15 mouse cellular contexts compared by ENCODE assay signal in genomic region chr10:128400338-128400737, GRCm38 (mm10). TPM values are rescaled to one million over a fixed set of nuclear protein-coding genes. Genes with fewer than 3 reads are reported as not detected.
DNase-seq lines count a peak whose midpoint lies in the region; ATAC-seq and TF ChIP-seq lines count a peak whose summit lies in the region.
"Had no signal": no experiment of that assay in that cellular context is flagged by ENCODE, and none has a peak within 500 bp of the region (broad histone marks: within the 10 kb centered on the region; RNA-seq: fewer than 3 reads in every experiment).

No protein-coding gene starts in this region.

- TF ChIP-seq CTCF in kidney, postnatal 0 days (IDR thresholded peaks at IDR 0.05; ENCODE audit: low read depth) = 0 out of 2 replicates have a peak, but pooled peaks have one; percentile 10

- peaks cover 18% of the 10 kb centered on the region for H3K36me3 ChIP-seq in heart, embryonic 12.5 days
- H3K36me3 ChIP-seq in embryonic facial prominence, embryonic 13.5 days = peaks cover 24% of the 10 kb centered on the region
- no peaks in the 10 kb centered on the region for H3K36me3 ChIP-seq in kidney, postnatal 0 days (ENCODE audit: insufficient read depth, low read length)
- 0 out of 2 replicates have a peak, but pooled peaks cover 3% of the 10 kb centered on the region for H3K36me3 ChIP-seq in liver, embryonic 15.5 days (replicated peaks)
- H3K36me3 ChIP-seq in forebrain, embryonic 16.5 days (ENCODE audit: control insufficient read depth, insufficient read depth) = no peaks in the 10 kb centered on the region
- no peaks in the 10 kb centered on the region for H3K36me3 ChIP-seq in heart, embryonic 11.5 days (ENCODE audit: control insufficient read depth, insufficient read depth, low read length)

- no peaks in the 10 kb centered on the region for H3K27me3 ChIP-seq in heart, embryonic 12.5 days (replicated peaks)
- no peaks in the 10 kb centered on the region for H3K27me3 ChIP-seq in embryonic facial prominence, embryonic 13.5 days
- no peaks in the 10 kb centered on the region for H3K27me3 ChIP-seq in kidney, postnatal 0 days (ENCODE audit: insufficient read depth, low read length)
- H3K27me3 ChIP-seq in liver, embryonic 15.5 days = no peaks in the 10 kb centered on the region
- H3K27me3 ChIP-seq in forebrain, embryonic 16.5 days (replicated peaks; ENCODE audit: control insufficient read depth, insufficient read depth, low read length) = no peaks in the 10 kb centered on the region
- no peaks in the 10 kb centered on the region for H3K27me3 ChIP-seq in heart, embryonic 11.5 days (ENCODE audit: control insufficient read depth, insufficient read depth, low read length)
- H3K27me3 ChIP-seq: midbrain, embryonic 15.5 days had no signal

- H3K27ac ChIP-seq in heart, embryonic 12.5 days (ENCODE audit: poor library complexity, severe bottlenecking) = no peak overlapping the region
- H3K27ac ChIP-seq in embryonic facial prominence, embryonic 13.5 days = no peak overlapping the region
- 0 out of 2 replicates have a peak overlapping the region, but pooled peaks have one; percentile 1 for H3K27ac ChIP-seq in kidney, postnatal 0 days
- no peak overlapping the region for H3K27ac ChIP-seq in liver, embryonic 15.5 days (replicated peaks)
- H3K27ac ChIP-seq in forebrain, embryonic 16.5 days (ENCODE audit: low read length) = no peak overlapping the region
- H3K27ac ChIP-seq in heart, embryonic 11.5 days (ENCODE audit: low read depth, low read length) = no peak overlapping the region
- H3K27ac ChIP-seq: layer of hippocampus, adult 2 months; midbrain, embryonic 15.5 days had no signal

- no peak overlapping the region for H3K4me2 ChIP-seq in heart, embryonic 12.5 days
- H3K4me2 ChIP-seq in embryonic facial prominence, embryonic 13.5 days = no peak overlapping the region
- peak overlapping the region; percentile 19; the same call in 1 of the 2 replicates for H3K4me2 ChIP-seq in kidney, postnatal 0 days (ENCODE audit: low read length)
- H3K4me2 ChIP-seq in liver, embryonic 15.5 days = peak overlapping the region; percentile 47
- no peak overlapping the region for H3K4me2 ChIP-seq in forebrain, embryonic 16.5 days (ENCODE audit: low read length)
- no peak overlapping the region for H3K4me2 ChIP-seq in heart, embryonic 11.5 days
- H3K4me2 ChIP-seq: midbrain, embryonic 15.5 days had no signal

- H3K4me1 ChIP-seq in heart, embryonic 12.5 days (replicated peaks) = 0 out of 2 replicates have a peak, but pooled peaks cover 3% of the 10 kb centered on the region
- 0 out of 2 replicates have a peak, but pooled peaks cover 11% of the 10 kb centered on the region for H3K4me1 ChIP-seq in embryonic facial prominence, embryonic 13.5 days
- H3K4me1 ChIP-seq in kidney, postnatal 0 days (replicated peaks; ENCODE audit: insufficient read depth, low read length) = no peaks in the 10 kb centered on the region; the same call in 1 of the 2 replicates
- H3K4me1 ChIP-seq in liver, embryonic 15.5 days (replicated peaks) = peaks cover 25% of the 10 kb centered on the region
- H3K4me1 ChIP-seq in forebrain, embryonic 16.5 days (replicated peaks; ENCODE audit: control insufficient read depth, insufficient read depth, low read length) = no peaks in the 10 kb centered on the region
- H3K4me1 ChIP-seq in heart, embryonic 11.5 days (ENCODE audit: control insufficient read depth, insufficient read depth, low read length) = no peaks in the 10 kb centered on the region
- H3K4me1 ChIP-seq: midbrain, embryonic 15.5 days had no signal

- no peaks in the 10 kb centered on the region for H3K9me3 ChIP-seq in heart, embryonic 12.5 days (replicated peaks)
- no peaks in the 10 kb centered on the region for H3K9me3 ChIP-seq in embryonic facial prominence, embryonic 13.5 days
- H3K9me3 ChIP-seq in kidney, postnatal 0 days (replicated peaks; ENCODE audit: low read length) = no peaks in the 10 kb centered on the region
- no peaks in the 10 kb centered on the region for H3K9me3 ChIP-seq in liver, embryonic 15.5 days (replicated peaks)
- H3K9me3 ChIP-seq in forebrain, embryonic 16.5 days (ENCODE audit: control insufficient read depth, low read length) = no peaks in the 10 kb centered on the region
- H3K9me3 ChIP-seq in heart, embryonic 11.5 days (replicated peaks; ENCODE audit: control insufficient read depth, low read length) = no peaks in the 10 kb centered on the region
- H3K9me3 ChIP-seq: midbrain, embryonic 15.5 days had no signal

- DNase-seq in heart, adult 9 months (ENCODE audit: low spot score in 2 of 2) = no peak
- DNase-seq in kidney, postnatal 0 days (ENCODE audit: low spot score) = peak; percentile 22
- DNase-seq: adrenal gland, postnatal 25 days; cerebellum, adult 2 months; thymus, postnatal 36 days had no signal

- no peak overlapping the region for H3K9ac ChIP-seq in heart, embryonic 12.5 days
- no peak overlapping the region for H3K9ac ChIP-seq in embryonic facial prominence, embryonic 13.5 days
- no peak overlapping the region for H3K9ac ChIP-seq in kidney, postnatal 0 days (ENCODE audit: low read depth, low read length)
- no peak overlapping the region for H3K9ac ChIP-seq in liver, embryonic 15.5 days
- no peak overlapping the region for H3K9ac ChIP-seq in forebrain, embryonic 16.5 days (replicated peaks; ENCODE audit: low read depth, low read length)
- no peak overlapping the region for H3K9ac ChIP-seq in heart, embryonic 11.5 days (ENCODE audit: low read depth, low read length)
- H3K9ac ChIP-seq: midbrain, embryonic 15.5 days had no signal

- ATAC-seq in heart, embryonic 12.5 days (ENCODE audit: insufficient number of reproducible peaks, low FRiP score) = peak; percentile 11; the same call in 1 of the 2 replicates
- ATAC-seq in embryonic facial prominence, embryonic 13.5 days (ENCODE audit: insufficient number of reproducible peaks, insufficient read depth, low FRiP score, low TSS enrichment, low read depth) = no peak
- peak; percentile 84 for ATAC-seq in kidney, postnatal 0 days (replicated peaks; ENCODE audit: low FRiP score, low read depth)
- peak; percentile 62 for ATAC-seq in liver, embryonic 15.5 days (ENCODE audit: insufficient read depth)
- no peak for ATAC-seq in granulocyte monocyte progenitor cell, adult 5-6 weeks (replicated peaks; ENCODE audit: poor library complexity, severe bottlenecking)
- ATAC-seq in forebrain, embryonic 16.5 days = no peak
- no peak; the same call in 1 of the 2 replicates for ATAC-seq in heart, embryonic 11.5 days (replicated peaks; ENCODE audit: insufficient number of reproducible peaks, low FRiP score, low TSS enrichment)
- ATAC-seq: midbrain, embryonic 15.5 days had no signal

- WGBS in heart, embryonic 12.5 days = 30% methylated on average over 5 of the region's 5 CpGs
- 21% methylated on average over 5 of the region's 5 CpGs for WGBS in embryonic facial prominence, embryonic 13.5 days
- WGBS in kidney, postnatal 0 days = 21% methylated on average over 5 of the region's 5 CpGs
- WGBS in liver, embryonic 15.5 days (ENCODE audit: insufficient replicate concordance) = 42% methylated on average over 5 of the region's 5 CpGs
- 36% methylated on average over 5 of the region's 5 CpGs for WGBS in forebrain, embryonic 16.5 days
- 27% methylated on average over 5 of the region's 5 CpGs for WGBS in heart, embryonic 11.5 days (ENCODE audit: insufficient replicate concordance)

- no peak overlapping the region for H3K4me3 ChIP-seq in heart, embryonic 12.5 days
- 0 out of 2 replicates have a peak overlapping the region, but pooled peaks have one; percentile 2 for H3K4me3 ChIP-seq in embryonic facial prominence, embryonic 13.5 days
- peak overlapping the region; percentile 24; the same call in 1 of the 2 replicates for H3K4me3 ChIP-seq in kidney, postnatal 0 days (replicated peaks; ENCODE audit: low read depth, low read length)
- H3K4me3 ChIP-seq in liver, embryonic 15.5 days (replicated peaks) = peak overlapping the region; percentile 34
- no peak overlapping the region for H3K4me3 ChIP-seq in forebrain, embryonic 16.5 days (replicated peaks; ENCODE audit: low read length)
- no peak overlapping the region for H3K4me3 ChIP-seq in heart, embryonic 11.5 days (ENCODE audit: low read depth, low read length)
- H3K4me3 ChIP-seq: layer of hippocampus, adult 2 months; midbrain, embryonic 15.5 days had no signal

RNA-seq across cellular contexts. Expression of gene Slc39a5, which starts 0.7 kb away (rescaled TPM):
- polyA plus RNA-seq in heart, embryonic 12.5 days (2016; fragmentation: Nextera tagmentation; extraction: Ambion mirVana) = 0.28 and 0.42 TPM in 2 replicates
- 0.20 and 0.92 TPM in 2 replicates for polyA plus RNA-seq in embryonic facial prominence, embryonic 13.5 days (2015; fragmentation: Nextera tagmentation; extraction: Ambion mirVana)
- polyA plus RNA-seq in kidney, postnatal 0 days (2015; fragmentation: Nextera tagmentation; extraction: Ambion mirVana) = 56.0 and 64.8 TPM in 2 replicates
- polyA plus RNA-seq in liver, embryonic 15.5 days (2015; fragmentation: Nextera tagmentation; extraction: Ambion mirVana) = 69.9 and 90.8 TPM in 2 replicates
- total RNA-seq in granulocyte monocyte progenitor cell, adult 5-6 weeks (2014; fragmentation: Nextera tagmentation) = not detected in 2 replicates
- total RNA-seq in granulocyte monocyte progenitor cell, adult 5-6 weeks (2017) = not detected in 2 replicates
- 0.10 and 0.25 TPM in 2 replicates for polyA plus RNA-seq in forebrain, embryonic 16.5 days (2015; fragmentation: Nextera tagmentation; extraction: Ambion mirVana)
- 0.52 TPM in 1 of 2 replicates, not detected in the other for polyA plus RNA-seq in heart, embryonic 11.5 days (2014; fragmentation: Nextera tagmentation; extraction: Ambion mirVana)
- total RNA-seq: adrenal gland, postnatal 25 days; gastrocnemius, adult 18-20 months had no signal
- polyA plus RNA-seq: cerebellum, adult 2 months; heart, postnatal 0 days; midbrain, embryonic 15.5 days had no signal

RNA-seq across cellular contexts. Expression of gene Nabp2, which starts 11.0 kb away (rescaled TPM):
- polyA plus RNA-seq in heart, embryonic 12.5 days (2016; fragmentation: Nextera tagmentation; extraction: Ambion mirVana) = 57.3 and 57.9 TPM in 2 replicates
- polyA plus RNA-seq in embryonic facial prominence, embryonic 13.5 days (2015; fragmentation: Nextera tagmentation; extraction: Ambion mirVana) = 72.3 and 73.0 TPM in 2 replicates
- 82.4 and 85.5 TPM in 2 replicates for polyA plus RNA-seq in kidney, postnatal 0 days (2015; fragmentation: Nextera tagmentation; extraction: Ambion mirVana)
- polyA plus RNA-seq in liver, embryonic 15.5 days (2015; fragmentation: Nextera tagmentation; extraction: Ambion mirVana) = 35.3 and 37.5 TPM in 2 replicates
- total RNA-seq in granulocyte monocyte progenitor cell, adult 5-6 weeks (2014; fragmentation: Nextera tagmentation) = 80.4 and 115 TPM in 2 replicates
- total RNA-seq in granulocyte monocyte progenitor cell, adult 5-6 weeks (2017) = 58.6 and 60.5 TPM in 2 replicates
- 139 and 147 TPM in 2 replicates for polyA plus RNA-seq in forebrain, embryonic 16.5 days (2015; fragmentation: Nextera tagmentation; extraction: Ambion mirVana)
- polyA plus RNA-seq in heart, embryonic 11.5 days (2014; fragmentation: Nextera tagmentation; extraction: Ambion mirVana) = 61.6 and 70.8 TPM in 2 replicates

RNA-seq across cellular contexts. Expression of gene Rnf41, which starts 11.1 kb away (rescaled TPM):
- 27.7 and 29.9 TPM in 2 replicates for polyA plus RNA-seq in heart, embryonic 12.5 days (2016; fragmentation: Nextera tagmentation; extraction: Ambion mirVana)
- polyA plus RNA-seq in embryonic facial prominence, embryonic 13.5 days (2015; fragmentation: Nextera tagmentation; extraction: Ambion mirVana) = 45.4 and 46.7 TPM in 2 replicates
- 34.9 and 39.3 TPM in 2 replicates for polyA plus RNA-seq in kidney, postnatal 0 days (2015; fragmentation: Nextera tagmentation; extraction: Ambion mirVana)
- 8.5 and 9.6 TPM in 2 replicates for polyA plus RNA-seq in liver, embryonic 15.5 days (2015; fragmentation: Nextera tagmentation; extraction: Ambion mirVana)
- 15.7 and 29.1 TPM in 2 replicates for total RNA-seq in granulocyte monocyte progenitor cell, adult 5-6 weeks (2014; fragmentation: Nextera tagmentation)
- 16.5 and 18.6 TPM in 2 replicates for total RNA-seq in granulocyte monocyte progenitor cell, adult 5-6 weeks (2017)
- polyA plus RNA-seq in forebrain, embryonic 16.5 days (2015; fragmentation: Nextera tagmentation; extraction: Ambion mirVana) = 121 and 122 TPM in 2 replicates
- polyA plus RNA-seq in heart, embryonic 11.5 days (2014; fragmentation: Nextera tagmentation; extraction: Ambion mirVana) = 24.5 and 24.8 TPM in 2 replicates

RNA-seq across cellular contexts. Expression of gene Ankrd52, which starts 23.4 kb away (rescaled TPM):
- polyA plus RNA-seq in heart, embryonic 12.5 days (2016; fragmentation: Nextera tagmentation; extraction: Ambion mirVana) = 10.6 and 11.3 TPM in 2 replicates
- polyA plus RNA-seq in embryonic facial prominence, embryonic 13.5 days (2015; fragmentation: Nextera tagmentation; extraction: Ambion mirVana) = 15.0 and 16.0 TPM in 2 replicates
- polyA plus RNA-seq in kidney, postnatal 0 days (2015; fragmentation: Nextera tagmentation; extraction: Ambion mirVana) = 6.2 TPM in 2 replicates
- 4.9 and 5.6 TPM in 2 replicates for polyA plus RNA-seq in liver, embryonic 15.5 days (2015; fragmentation: Nextera tagmentation; extraction: Ambion mirVana)
- 58.1 and 60.1 TPM in 2 replicates for total RNA-seq in granulocyte monocyte progenitor cell, adult 5-6 weeks (2014; fragmentation: Nextera tagmentation)
- total RNA-seq in granulocyte monocyte progenitor cell, adult 5-6 weeks (2017) = 9.1 and 11.3 TPM in 2 replicates
- polyA plus RNA-seq in forebrain, embryonic 16.5 days (2015; fragmentation: Nextera tagmentation; extraction: Ambion mirVana) = 11.3 and 13.2 TPM in 2 replicates
- polyA plus RNA-seq in heart, embryonic 11.5 days (2014; fragmentation: Nextera tagmentation; extraction: Ambion mirVana) = 9.3 and 11.7 TPM in 2 replicates

RNA-seq across cellular contexts. Expression of gene Coq10a, which starts 31.5 kb away (rescaled TPM):
- polyA plus RNA-seq in heart, embryonic 12.5 days (2016; fragmentation: Nextera tagmentation; extraction: Ambion mirVana) = 15.9 and 16.2 TPM in 2 replicates
- 13.1 and 16.2 TPM in 2 replicates for polyA plus RNA-seq in embryonic facial prominence, embryonic 13.5 days (2015; fragmentation: Nextera tagmentation; extraction: Ambion mirVana)
- 18.3 and 19.7 TPM in 2 replicates for polyA plus RNA-seq in kidney, postnatal 0 days (2015; fragmentation: Nextera tagmentation; extraction: Ambion mirVana)
- 4.6 and 5.2 TPM in 2 replicates for polyA plus RNA-seq in liver, embryonic 15.5 days (2015; fragmentation: Nextera tagmentation; extraction: Ambion mirVana)
- total RNA-seq in granulocyte monocyte progenitor cell, adult 5-6 weeks (2014; fragmentation: Nextera tagmentation) = 20.8 and 28.4 TPM in 2 replicates
- 6.8 and 7.9 TPM in 2 replicates for total RNA-seq in granulocyte monocyte progenitor cell, adult 5-6 weeks (2017)
- 32.2 and 32.7 TPM in 2 replicates for polyA plus RNA-seq in forebrain, embryonic 16.5 days (2015; fragmentation: Nextera tagmentation; extraction: Ambion mirVana)
- polyA plus RNA-seq in heart, embryonic 11.5 days (2014; fragmentation: Nextera tagmentation; extraction: Ambion mirVana) = 12.6 and 14.0 TPM in 2 replicates

Comparison
In these comparisons a context has a peak if more than half of its experiments do, and no peak if none do; other contexts are left out.
1. ATAC-seq: peak in heart, embryonic 12.5 days (single experiment), kidney, postnatal 0 days (single experiment) and liver, embryonic 15.5 days (single experiment); none in embryonic facial prominence, embryonic 13.5 days (single experiment), granulocyte monocyte progenitor cell, adult 5-6 weeks (single experiment), forebrain, embryonic 16.5 days (single experiment) and heart, embryonic 11.5 days (single experiment).
2. H3K4me2 ChIP-seq: peak in kidney, postnatal 0 days (single experiment) and liver, embryonic 15.5 days (single experiment); none in heart, embryonic 12.5 days (single experiment), embryonic facial prominence, embryonic 13.5 days (single experiment), forebrain, embryonic 16.5 days (single experiment) and heart, embryonic 11.5 days (single experiment).
3. H3K4me3 ChIP-seq: peak in embryonic facial prominence, embryonic 13.5 days (single experiment), kidney, postnatal 0 days (single experiment) and liver, embryonic 15.5 days (single experiment); none in heart, embryonic 12.5 days (single experiment), forebrain, embryonic 16.5 days (single experiment) and heart, embryonic 11.5 days (single experiment).
4. RNA of gene Slc39a5, which starts 0.7 kb away (polyA plus RNA-seq): 69.9 to 90.8 TPM in liver, embryonic 15.5 days and 56.0 to 64.8 TPM in kidney, postnatal 0 days; 0.52 TPM in heart, embryonic 11.5 days, 0.28 to 0.42 TPM in heart, embryonic 12.5 days, 0.20 to 0.92 TPM in embryonic facial prominence, embryonic 13.5 days and 0.10 to 0.25 TPM in forebrain, embryonic 16.5 days; every median in the first group is over 10 times any median in the second.